Mouse (Mus musculus): Measurements from ENCODE around the gene Plcb1. TPM values are rescaled to one million over a fixed set of nuclear protein-coding genes. Genes with fewer than 3 reads are reported as not detected.
A peak's percentile ranks its signal among the peaks of the same experiment; 100 is the strongest.

Gene Plcb1
- polyA plus RNA-seq, 1 experiment from 2014 or later = 21.5 TPM

- Histone ChIP-seq H3K9ac (no peak overlapping the region), H3K27ac (ENCODE audit: low read depth) (no peak overlapping the region), H3K36me3 (ENCODE audit: insufficient read depth) (no peaks in the 10 kb centered on the region), H3K4me3 (ENCODE audit: low read depth, low read length) (no peak overlapping the region), H3K4me2 (no peak overlapping the region), H3K9me3 (ENCODE audit: low read depth, low read length) (no peaks in the 10 kb centered on the region), H3K4me1 (ENCODE audit: insufficient read depth) (no peaks in the 10 kb centered on the region), H3K27me3 (ENCODE audit: insufficient read depth, low read length) (no peaks in the 10 kb centered on the region)
- peak; percentile 14; the same call in 1 of the 2 replicates for TF ChIP-seq CTCF (IDR thresholded peaks at IDR 0.05; ENCODE audit: low read depth)
- no peak for DNase-seq
- WGBS = 76% methylated on average over 1 of the region's 1 CpGs
- ATAC-seq (ENCODE audit: insufficient read depth) = no peak
Observed at GRCm38 (mm10) chr2:134838888-134839287, 53.0 kb downstream of the Plcb1 start.

DNA sequence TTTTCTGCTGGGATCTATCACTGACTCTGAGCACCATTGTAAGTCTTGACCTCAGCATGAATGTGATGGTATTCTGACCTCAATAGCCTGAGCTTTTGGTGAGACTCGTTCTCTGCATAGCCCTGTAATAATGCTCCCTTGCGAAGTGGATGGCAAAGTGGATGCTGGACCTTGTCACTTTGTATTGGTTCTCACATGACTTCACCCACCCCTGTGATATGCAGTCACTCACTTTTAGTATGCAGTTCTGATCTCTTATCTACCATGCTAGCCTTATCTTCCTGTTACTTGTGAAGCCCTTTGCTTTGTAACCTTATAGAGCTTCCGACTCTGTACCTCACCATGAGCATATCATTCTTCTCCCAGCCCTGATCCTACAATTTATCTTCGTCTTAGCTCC, 57.0 kb downstream of the Plcb1 start:
- no peak for DNase-seq
- H3K4me3 ChIP-seq (ENCODE audit: low read depth, low read length) = no peak overlapping the region
- H3K27ac ChIP-seq (ENCODE audit: low read depth) = no peak overlapping the region
- no peak for ATAC-seq (ENCODE audit: insufficient read depth)
- H3K27me3 ChIP-seq (ENCODE audit: insufficient read depth, low read length) = no peaks in the 10 kb centered on the region
- WGBS = 62% methylated on average over 4 of the region's 4 CpGs
- no peak overlapping the region for H3K4me2 ChIP-seq
- no peaks in the 10 kb centered on the region for H3K4me1 ChIP-seq (ENCODE audit: insufficient read depth)
- no peak for TF ChIP-seq CTCF (IDR thresholded peaks at IDR 0.05; ENCODE audit: low read depth)
- H3K9ac ChIP-seq = no peak overlapping the region
- no peaks in the 10 kb centered on the region for H3K9me3 ChIP-seq (ENCODE audit: low read depth, low read length)
- H3K36me3 ChIP-seq (ENCODE audit: insufficient read depth) = no peaks in the 10 kb centered on the region

GRCm38 (mm10) chr2:134844391-134845238, 58.7 kb downstream of the Plcb1 start:
- H3K4me2 ChIP-seq = no peak overlapping the region
- DNase-seq (no peak), ATAC-seq (ENCODE audit: insufficient read depth) (no peak)
- H3K27me3 ChIP-seq (ENCODE audit: insufficient read depth, low read length) = no peaks in the 10 kb centered on the region
- no peak overlapping the region for H3K4me3 ChIP-seq (ENCODE audit: low read depth, low read length)
- WGBS = 43% methylated on average over 6 of the region's 6 CpGs
- H3K36me3 ChIP-seq (ENCODE audit: insufficient read depth) = no peaks in the 10 kb centered on the region
- TF ChIP-seq CTCF (IDR thresholded peaks at IDR 0.05; ENCODE audit: low read depth) = no peak
- H3K9ac ChIP-seq = no peak overlapping the region
- no peaks in the 10 kb centered on the region for H3K4me1 ChIP-seq (ENCODE audit: insufficient read depth)
- H3K27ac ChIP-seq (ENCODE audit: low read depth) = no peak overlapping the region
- H3K9me3 ChIP-seq (ENCODE audit: low read depth, low read length) = no peaks in the 10 kb centered on the region

DNA sequence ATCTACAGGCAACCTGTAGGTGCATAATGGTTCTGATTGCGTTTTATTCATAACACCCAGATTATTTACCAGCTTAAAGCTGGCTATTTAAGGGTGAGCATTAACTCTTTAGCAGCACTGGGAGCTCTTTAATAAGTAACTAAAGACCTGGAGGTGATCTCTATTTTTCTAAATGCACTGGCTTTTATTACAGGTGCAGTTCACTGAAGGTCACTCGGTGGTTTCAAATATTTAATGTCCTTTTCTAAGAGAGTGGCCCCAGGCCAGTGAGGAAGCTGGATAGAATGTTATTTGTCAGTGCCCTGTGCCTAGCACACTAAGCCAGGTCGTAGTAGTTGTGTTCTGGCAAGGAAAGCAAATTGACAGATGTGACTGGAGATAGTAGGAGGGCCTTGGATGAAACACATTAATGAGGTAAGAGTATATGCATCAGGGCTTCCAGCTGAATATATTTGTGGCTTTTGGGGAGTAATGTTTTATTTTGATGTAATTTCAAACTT, 59.4 kb downstream of the Plcb1 start:
- Histone ChIP-seq H3K36me3 (ENCODE audit: insufficient read depth) (no peaks in the 10 kb centered on the region), H3K4me2 (no peak overlapping the region)

GRCm38 (mm10) chr2:134846555-134846954, 60.7 kb downstream of the Plcb1 start:
- Histone ChIP-seq H3K36me3 (ENCODE audit: insufficient read depth) (no peaks in the 10 kb centered on the region), H3K9me3 (ENCODE audit: low read depth, low read length) (no peaks in the 10 kb centered on the region), H3K4me1 (ENCODE audit: insufficient read depth) (no peaks in the 10 kb centered on the region), H3K9ac (no peak overlapping the region), H3K4me2 (no peak overlapping the region), H3K27me3 (ENCODE audit: insufficient read depth, low read length) (no peaks in the 10 kb centered on the region), H3K27ac (ENCODE audit: low read depth) (no peak overlapping the region), H3K4me3 (ENCODE audit: low read depth, low read length) (no peak overlapping the region)
- ATAC-seq (ENCODE audit: insufficient read depth) = no peak
- WGBS = 88% methylated on average over 3 of the region's 3 CpGs
- no peak for TF ChIP-seq CTCF (IDR thresholded peaks at IDR 0.05; ENCODE audit: low read depth)
- DNase-seq = no peak

More for the DNA sequence above, 59.4 kb downstream of the Plcb1 start:
- H3K4me1 ChIP-seq (ENCODE audit: insufficient read depth) = no peaks in the 10 kb centered on the region
- H3K4me3 ChIP-seq (ENCODE audit: low read depth, low read length) = no peak overlapping the region
- DNase-seq (no peak), ATAC-seq (ENCODE audit: insufficient read depth) (no peak; the same call in 1 of the 2 replicates)
- H3K9me3 ChIP-seq (ENCODE audit: low read depth, low read length) = no peaks in the 10 kb centered on the region
- WGBS = 48% methylated on average over 3 of the region's 3 CpGs
- no peaks in the 10 kb centered on the region for H3K27me3 ChIP-seq (ENCODE audit: insufficient read depth, low read length)
- H3K27ac ChIP-seq (ENCODE audit: low read depth) = no peak overlapping the region
- H3K9ac ChIP-seq = no peak overlapping the region
- TF ChIP-seq CTCF (IDR thresholded peaks at IDR 0.05; ENCODE audit: low read depth) = no peak

- no peak overlapping the region for H3K4me3 ChIP-seq (ENCODE audit: low read depth, low read length)
Observed at GRCm38 (mm10) chr2:134851189-134852171, 65.6 kb downstream of the Plcb1 start.

More at GRCm38 (mm10) chr2:134851189-134852171, 65.6 kb downstream of the Plcb1 start:
- H3K36me3 ChIP-seq (ENCODE audit: insufficient read depth) = no peaks in the 10 kb centered on the region
- ATAC-seq (ENCODE audit: insufficient read depth) (peak; percentile 82), DNase-seq (peak; percentile 64)
- H3K9ac ChIP-seq = no peak overlapping the region
- H3K9me3 ChIP-seq (ENCODE audit: low read depth, low read length) = no peaks in the 10 kb centered on the region
- H3K27me3 ChIP-seq (ENCODE audit: insufficient read depth, low read length) = no peaks in the 10 kb centered on the region
- no peak for TF ChIP-seq CTCF (IDR thresholded peaks at IDR 0.05; ENCODE audit: low read depth)
- H3K4me2 ChIP-seq = peak overlapping the region; percentile 38; the same call in 1 of the 2 replicates
- peak overlapping the region; percentile 36; the same call in 1 of the 2 replicates for H3K27ac ChIP-seq (ENCODE audit: low read depth)
- peaks cover 8% of the 10 kb centered on the region for H3K4me1 ChIP-seq (ENCODE audit: insufficient read depth)
- WGBS = 54% methylated on average over 13 of the region's 13 CpGs

Measured in lung, embryonic 14.5 days (tissue).